Mouse (Mus musculus): ENCODE data around the gene Arhgef2. TPM values are rescaled to one million over a fixed set of nuclear protein-coding genes. Genes with fewer than 3 reads are reported as not detected.
"Not testable (repeated sequence)": the region's sequence is repeated elsewhere in the genome, so short reads cannot be mapped to it uniquely, and the experiment has no call there.

Gene Arhgef2
- polyA plus RNA-seq, 2 experiments = 8.9 to 10.1 TPM

DNA sequence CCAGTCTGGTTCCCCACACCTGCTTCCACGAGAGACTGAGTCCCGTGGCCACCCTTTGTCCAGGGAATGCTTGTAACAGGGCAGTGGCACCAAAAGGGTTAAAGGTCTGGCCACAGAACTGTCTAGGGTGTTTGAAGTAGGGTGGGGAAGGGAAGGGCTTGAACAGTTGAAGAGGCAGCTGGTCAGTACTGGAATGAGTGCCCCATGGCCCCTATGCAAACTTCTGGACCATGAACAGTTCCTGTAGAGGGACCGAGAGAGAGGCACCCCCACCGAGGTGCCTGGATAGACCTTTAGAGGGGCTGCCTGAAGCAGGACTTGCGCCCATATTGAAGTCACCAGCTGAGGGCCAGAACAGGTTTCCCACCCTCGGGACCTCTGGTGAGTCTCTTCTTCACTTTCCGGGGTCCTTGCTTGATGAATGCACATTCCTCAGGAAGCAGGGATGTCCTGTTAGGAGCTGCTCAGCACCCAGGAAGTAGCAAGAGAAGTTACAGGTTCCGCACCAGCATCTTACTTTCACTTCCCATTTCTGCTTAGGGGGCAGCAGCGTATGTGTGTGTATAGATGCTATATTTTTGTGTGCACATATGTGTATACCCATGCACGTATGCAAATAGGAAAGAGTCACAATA is 12.7 kb upstream of the Arhgef2 start:
- ATAC-seq (ENCODE audit: insufficient read depth) = no peak
- DNase-seq (ENCODE audit: low read depth in 3 of 3, low spot score in 3 of 3) = no peak
- Histone ChIP-seq H3K4me3 (ENCODE audit: insufficient read depth in 1 of 2, low read depth in 2 of 2, low read length in 2 of 2) (no peak overlapping the region), H3K9me3 (ENCODE audit: control insufficient read depth, low read length) (no peaks in the 10 kb centered on the region), H3K36me3 (replicated peaks; ENCODE audit: control insufficient read depth, insufficient read depth, low read depth) (peaks cover 5% of the 10 kb centered on the region), H3K4me1 (replicated peaks; ENCODE audit: control insufficient read depth in 2 of 2, insufficient read depth in 2 of 2, low read length in 1 of 2) (peaks cover 0 to 13% of the 10 kb centered on the region in 2 experiments; a peak in 3 of 4 replicates), H3K27ac (no peak overlapping the region), H3K9ac (replicated peaks) (no peak overlapping the region), H3K27me3 (ENCODE audit: control insufficient read depth, insufficient read depth, low read length) (no peaks in the 10 kb centered on the region), H3K4me2 (ENCODE audit: low read depth) (peak overlapping the region; percentile 36)
- TF ChIP-seq CTCF (IDR thresholded peaks at IDR 0.05; ENCODE audit: low read depth) = no peak
- TF ChIP-seq EP300 (IDR thresholded peaks at IDR 0.05; ENCODE audit: low read depth) = no peak
- WGBS (ENCODE audit: insufficient replicate concordance) = 32% methylated on average over 10 of the region's 10 CpGs

DNA sequence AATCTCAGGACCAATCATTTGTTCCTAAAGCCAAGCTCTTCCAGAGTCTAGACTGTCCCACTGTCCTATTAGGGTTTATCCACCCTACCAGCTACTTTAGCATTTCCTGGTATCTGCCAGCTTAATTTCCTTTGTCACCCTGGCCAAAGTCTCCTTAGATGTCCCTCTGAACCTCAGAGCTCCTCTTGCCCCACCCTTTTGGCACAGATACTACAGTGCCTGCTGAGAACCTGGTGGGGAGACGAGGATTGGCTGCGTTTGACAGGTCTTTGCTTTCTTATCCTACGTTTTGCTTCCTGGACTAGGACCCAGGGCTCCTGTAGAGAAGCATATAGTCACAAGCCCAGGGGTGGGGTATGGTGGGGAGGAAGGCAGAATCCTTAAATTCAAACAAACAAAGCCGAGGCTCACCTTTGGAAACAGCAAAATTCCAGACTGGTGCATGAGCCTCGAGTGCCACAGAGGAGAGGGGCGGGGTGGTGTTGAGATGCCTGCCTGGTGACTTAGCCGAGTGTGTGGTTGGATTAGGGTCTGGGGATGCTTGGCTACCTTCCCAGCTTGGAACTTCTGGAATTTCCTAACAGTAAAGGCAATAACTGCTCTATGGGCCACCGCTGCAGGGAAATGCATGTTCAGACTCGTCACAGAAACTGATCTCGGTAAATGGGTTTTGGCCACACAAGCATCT is 11.7 kb upstream of the Arhgef2 start:
- H3K9me3 ChIP-seq (ENCODE audit: control insufficient read depth, low read length) = no peaks in the 10 kb centered on the region
- H3K4me2 ChIP-seq (ENCODE audit: low read depth) = no peak overlapping the region
- no peak overlapping the region for H3K9ac ChIP-seq (replicated peaks)
- H3K36me3 ChIP-seq (replicated peaks; ENCODE audit: control insufficient read depth, insufficient read depth, low read depth) = no peaks in the 10 kb centered on the region
- ATAC-seq (ENCODE audit: insufficient read depth) (no peak), DNase-seq (ENCODE audit: low read depth in 3 of 3, low spot score in 3 of 3) (no peak)
- no peak overlapping the region for H3K4me3 ChIP-seq (ENCODE audit: insufficient read depth in 1 of 2, low read depth in 2 of 2, low read length in 2 of 2)
- 52% methylated on average over 10 of the region's 10 CpGs for WGBS (ENCODE audit: insufficient replicate concordance)
- H3K27ac ChIP-seq = no peak overlapping the region
- H3K4me1 ChIP-seq (replicated peaks; ENCODE audit: control insufficient read depth in 2 of 2, insufficient read depth in 2 of 2, low read length in 1 of 2) = peaks cover 0 to 13% of the 10 kb centered on the region in 2 experiments; a peak in 3 of 4 replicates
- H3K27me3 ChIP-seq (ENCODE audit: control insufficient read depth, insufficient read depth, low read length) = no peaks in the 10 kb centered on the region
- TF ChIP-seq EP300 (IDR thresholded peaks at IDR 0.05; ENCODE audit: low read depth) (no peak), CTCF (IDR thresholded peaks at IDR 0.05; ENCODE audit: low read depth) (no peak)

DNA sequence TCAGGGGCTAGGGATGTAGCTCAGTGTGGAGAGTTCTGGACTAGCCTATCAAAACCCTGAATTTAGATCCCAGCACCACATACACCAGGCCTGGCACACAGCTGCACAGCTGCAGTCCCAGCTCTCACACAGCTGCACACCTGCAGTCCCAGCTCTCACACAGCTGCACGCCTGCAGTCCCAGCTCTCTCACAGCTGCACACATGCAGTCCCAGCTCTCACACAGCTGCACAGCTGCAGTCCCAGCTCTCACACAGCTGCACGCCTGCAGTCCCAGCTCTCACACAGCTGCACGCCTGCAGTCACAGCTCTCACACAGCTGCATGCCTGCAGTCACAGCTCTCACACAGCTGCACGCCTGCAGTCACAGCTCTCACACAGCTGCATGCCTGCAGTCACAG is 9.2 kb upstream of the Arhgef2 start:
- H3K9me3 ChIP-seq (ENCODE audit: control insufficient read depth, low read length); H3K9ac ChIP-seq (replicated peaks); ATAC-seq (ENCODE audit: insufficient read depth); H3K27me3 ChIP-seq (ENCODE audit: control insufficient read depth, insufficient read depth, low read length); H3K36me3 ChIP-seq (replicated peaks; ENCODE audit: control insufficient read depth, insufficient read depth, low read depth); H3K27ac ChIP-seq; DNase-seq (ENCODE audit: low read depth in 3 of 3, low spot score in 3 of 3); H3K4me3 ChIP-seq (ENCODE audit: insufficient read depth in 1 of 2, low read depth in 2 of 2, low read length in 2 of 2); H3K4me2 ChIP-seq (ENCODE audit: low read depth): not testable (repeated sequence)
- WGBS (ENCODE audit: insufficient replicate concordance) = 54% methylated on average over 4 of the region's 4 CpGs
- H3K4me1 ChIP-seq (replicated peaks; ENCODE audit: control insufficient read depth in 2 of 2, insufficient read depth in 2 of 2, low read length in 1 of 2) = peaks cover 0 to 13% of the 10 kb centered on the region in 2 experiments; a peak in 3 of 4 replicates

DNA sequence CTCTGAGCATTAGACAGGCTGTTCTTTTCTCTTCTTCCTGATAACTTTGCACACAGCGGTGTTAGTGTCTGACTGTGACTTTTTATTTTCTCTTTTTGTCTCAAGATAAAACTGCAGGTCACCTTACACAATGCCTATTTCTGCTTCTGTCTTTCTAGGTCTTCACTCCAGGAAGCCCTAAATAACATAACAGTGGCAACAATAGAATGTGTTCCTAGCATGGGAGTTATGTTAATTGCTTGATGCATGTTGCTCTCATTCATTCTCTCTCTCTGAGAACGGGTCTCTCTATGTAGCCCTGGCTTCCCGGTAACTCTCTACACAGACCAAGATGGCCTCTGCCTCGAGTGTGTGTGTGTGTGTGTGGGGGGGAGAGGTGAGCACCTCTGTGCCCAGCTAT is 3.3 kb upstream of the Arhgef2 start:
- ATAC-seq (ENCODE audit: insufficient read depth) (no peak), DNase-seq (ENCODE audit: low read depth in 3 of 3, low spot score in 3 of 3) (no peak)
- Histone ChIP-seq H3K27me3 (ENCODE audit: control insufficient read depth, insufficient read depth, low read length) (no peaks in the 10 kb centered on the region), H3K4me3 (ENCODE audit: insufficient read depth in 1 of 2, low read depth in 2 of 2, low read length in 2 of 2) (no peak overlapping the region), H3K4me2 (ENCODE audit: low read depth) (no peak overlapping the region), H3K9ac (replicated peaks) (no peak overlapping the region), H3K9me3 (ENCODE audit: control insufficient read depth, low read length) (no peaks in the 10 kb centered on the region), H3K4me1 (replicated peaks; ENCODE audit: control insufficient read depth in 2 of 2, insufficient read depth in 2 of 2, low read length in 1 of 2) (peaks cover 0 to 2% of the 10 kb centered on the region in 2 experiments; a peak in 2 of 4 replicates), H3K36me3 (replicated peaks; ENCODE audit: control insufficient read depth, insufficient read depth, low read depth) (no peaks in the 10 kb centered on the region), H3K27ac (no peak overlapping the region)
- 72% methylated on average over 4 of the region's 4 CpGs for WGBS (ENCODE audit: insufficient replicate concordance)
- TF ChIP-seq EP300 (IDR thresholded peaks at IDR 0.05; ENCODE audit: low read depth) (no peak), CTCF (IDR thresholded peaks at IDR 0.05; ENCODE audit: low read depth) (no peak)

DNA sequence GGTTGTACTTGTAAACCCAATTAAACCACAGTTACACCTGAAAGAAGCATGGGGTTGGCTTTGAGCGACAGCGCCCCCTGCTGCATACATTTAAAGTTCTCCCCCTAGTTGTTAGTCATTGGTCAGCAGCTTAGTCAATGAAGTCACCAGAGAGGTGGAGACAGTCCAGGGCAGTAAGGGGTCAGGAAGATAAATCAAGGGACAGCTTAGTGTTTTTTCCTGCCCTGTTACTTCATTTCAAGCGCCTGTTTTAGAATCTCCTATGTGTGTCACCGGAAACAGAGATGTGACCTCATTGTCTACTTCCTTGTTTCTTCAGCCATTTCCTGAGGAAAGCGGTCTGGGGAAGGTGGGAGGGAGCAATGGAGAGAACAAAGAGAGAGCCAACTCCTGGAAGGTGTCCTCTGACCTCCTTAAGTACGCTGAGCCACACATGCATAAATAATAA is 2.0 kb upstream of the Arhgef2 start:
- Histone ChIP-seq H3K36me3 (replicated peaks; ENCODE audit: control insufficient read depth, insufficient read depth, low read depth) (no peaks in the 10 kb centered on the region), H3K9me3 (ENCODE audit: control insufficient read depth, low read length) (no peaks in the 10 kb centered on the region), H3K4me2 (ENCODE audit: low read depth) (no peak overlapping the region), H3K4me1 (replicated peaks; ENCODE audit: control insufficient read depth in 2 of 2, insufficient read depth in 2 of 2, low read length in 1 of 2) (peaks cover 0 to 4% of the 10 kb centered on the region in 2 experiments; a peak in 2 of 4 replicates), H3K4me3 (ENCODE audit: insufficient read depth in 1 of 2, low read depth in 2 of 2, low read length in 2 of 2) (no peak overlapping the region), H3K27ac (no peak overlapping the region), H3K9ac (replicated peaks) (no peak overlapping the region), H3K27me3 (ENCODE audit: control insufficient read depth, insufficient read depth, low read length) (no peaks in the 10 kb centered on the region)
- ATAC-seq (ENCODE audit: insufficient read depth) = peak; percentile 32; the same call in 1 of the 2 replicates
- TF ChIP-seq CTCF (IDR thresholded peaks at IDR 0.05; ENCODE audit: low read depth) = peak; percentile 83
- TF ChIP-seq EP300 (IDR thresholded peaks at IDR 0.05; ENCODE audit: low read depth) = no peak
- WGBS (ENCODE audit: insufficient replicate concordance) = 13% methylated on average over 6 of the region's 6 CpGs
- peak in 2 of 3 experiments; percentile 44 to 49 for DNase-seq (ENCODE audit: low read depth in 3 of 3, low spot score in 3 of 3)
